Comparison of ENCODE assay signal across 11 mouse cellular contexts in the genomic region with DNA sequence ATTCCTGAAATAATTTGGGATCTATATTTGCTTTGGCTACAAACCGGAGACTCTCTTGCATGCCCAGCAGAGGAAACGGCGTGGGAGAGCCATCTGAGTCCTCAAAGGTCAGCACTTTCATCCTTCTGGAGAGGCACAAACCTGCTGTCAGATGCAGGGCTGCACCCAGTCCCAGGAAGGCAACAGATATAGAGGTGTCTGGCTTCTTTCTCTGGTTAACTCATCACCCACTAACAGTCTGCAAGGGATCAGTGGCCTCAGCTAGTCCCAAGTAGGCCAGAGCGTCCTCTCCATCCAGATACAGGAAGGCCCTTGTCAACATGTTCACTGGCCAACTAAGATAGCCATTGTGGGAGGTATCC. TPM values are rescaled to one million over a fixed set of nuclear protein-coding genes. Genes with fewer than 3 reads are reported as not detected.
DNase-seq lines count a peak whose midpoint lies in the region; ATAC-seq and TF ChIP-seq lines count a peak whose summit lies in the region.
"Had no signal": no experiment of that assay in that cellular context is flagged by ENCODE, and none has a peak within 500 bp of the region (broad histone marks: within the 10 kb centered on the region; RNA-seq: fewer than 3 reads in every experiment).

No protein-coding gene starts in this region.

- TF ChIP-seq CTCF in cerebellum, adult 2 months (IDR thresholded peaks at IDR 0.05; ENCODE audit: borderline replicate concordance, insufficient read depth, low read depth, low read length) = no peak
- TF ChIP-seq CTCF in small intestine, adult 2 months (IDR thresholded peaks at IDR 0.05; ENCODE audit: extremely low read depth, insufficient read length, insufficient replicate concordance, low read depth, low read length) = no peak

- H3K27ac ChIP-seq in cerebellum, adult 2 months (ENCODE audit: insufficient read depth, low read length) = peak overlapping the region; percentile 74
- H3K27ac ChIP-seq in heart, embryonic 13.5 days (replicated peaks) = peak overlapping the region; percentile 40
- H3K27ac ChIP-seq in midbrain, embryonic 15.5 days = 0 out of 2 replicates have a peak overlapping the region, but pooled peaks have one; percentile 72
- H3K27ac ChIP-seq in midbrain, embryonic 11.5 days (ENCODE audit: low read depth, low read length) = no peak overlapping the region
- peak overlapping the region; percentile 73; the same call in 1 of the 2 replicates for H3K27ac ChIP-seq in small intestine, adult 2 months (ENCODE audit: insufficient read depth, low read depth, low read length)
- H3K27ac ChIP-seq: kidney, postnatal 0 days had no signal

- peak overlapping the region; percentile 43; the same call in 1 of the 2 replicates for H3K4me2 ChIP-seq in heart, embryonic 13.5 days
- no peak overlapping the region for H3K4me2 ChIP-seq in midbrain, embryonic 15.5 days
- H3K4me2 ChIP-seq in midbrain, embryonic 11.5 days = no peak overlapping the region

- WGBS in cerebellum, adult 2 months = 54% methylated on average over 4 of the region's 4 CpGs
- 34% methylated on average over 4 of the region's 4 CpGs for WGBS in heart, embryonic 13.5 days
- 84% methylated on average over 4 of the region's 4 CpGs for WGBS in midbrain, embryonic 15.5 days
- 91% methylated on average over 4 of the region's 4 CpGs for WGBS in midbrain, embryonic 11.5 days
- 46% methylated on average over 4 of the region's 4 CpGs for WGBS in small intestine, adult 2 months

- no peaks in the 10 kb centered on the region for H3K36me3 ChIP-seq in heart, embryonic 13.5 days
- no peaks in the 10 kb centered on the region for H3K36me3 ChIP-seq in midbrain, embryonic 15.5 days (replicated peaks)
- H3K36me3 ChIP-seq in midbrain, embryonic 11.5 days (ENCODE audit: control insufficient read depth, insufficient read depth, low read length) = no peaks in the 10 kb centered on the region
- no peaks in the 10 kb centered on the region for H3K36me3 ChIP-seq in small intestine, adult 2 months (ENCODE audit: control insufficient read depth, insufficient read depth, low read length)

- H3K9me3 ChIP-seq in heart, embryonic 13.5 days = no peaks in the 10 kb centered on the region
- no peaks in the 10 kb centered on the region for H3K9me3 ChIP-seq in midbrain, embryonic 15.5 days
- no peaks in the 10 kb centered on the region for H3K9me3 ChIP-seq in midbrain, embryonic 11.5 days (ENCODE audit: control insufficient read depth, low read length)

- intact Hi-C loops in heart, postnatal 14 days (cut with DNase I) = no loop called here

- no peak for TF ChIP-seq POLR2A in cerebellum, adult 2 months (IDR thresholded peaks at IDR 0.05; ENCODE audit: borderline replicate concordance, insufficient read depth, low read length)
- TF ChIP-seq POLR2A in small intestine, adult 2 months (IDR thresholded peaks at IDR 0.05; ENCODE audit: low read depth, low read length) = no peak

- H3K4me1 ChIP-seq in cerebellum, adult 2 months (ENCODE audit: control insufficient read depth, insufficient read depth, low read length) = peaks cover 5% of the 10 kb centered on the region; the same call in 1 of the 2 replicates
- peaks cover 33% of the 10 kb centered on the region for H3K4me1 ChIP-seq in heart, embryonic 13.5 days
- H3K4me1 ChIP-seq in midbrain, embryonic 15.5 days = peaks cover 8% of the 10 kb centered on the region
- no peaks in the 10 kb centered on the region for H3K4me1 ChIP-seq in midbrain, embryonic 11.5 days (ENCODE audit: control insufficient read depth, insufficient read depth, low read length)
- peaks cover 5% of the 10 kb centered on the region; the same call in 1 of the 2 replicates for H3K4me1 ChIP-seq in small intestine, adult 2 months (ENCODE audit: control insufficient read depth, insufficient read depth, insufficient read length, low read length)

- DNase-seq in cerebellum, adult 2 months = peak; percentile 44 to 56
- DNase-seq in cerebellum, adult 11 months = no peak
- DNase-seq in heart, postnatal 14 days = no peak
- DNase-seq in midbrain, embryonic 11.5 days (ENCODE audit: low spot score, missing footprints) = no peak
- no peak for DNase-seq in urinary bladder, postnatal 14 days (ENCODE audit: low spot score)

- H3K4me3 ChIP-seq in cerebellum, adult 2 months (replicated peaks; ENCODE audit: insufficient read depth, low read depth, low read length) = no peak overlapping the region
- H3K4me3 ChIP-seq in heart, embryonic 13.5 days = no peak overlapping the region
- no peak overlapping the region for H3K4me3 ChIP-seq in midbrain, embryonic 15.5 days
- H3K4me3 ChIP-seq in midbrain, embryonic 11.5 days (ENCODE audit: low read depth, low read length) = no peak overlapping the region
- H3K4me3 ChIP-seq in small intestine, adult 2 months (ENCODE audit: low read depth, low read length) = no peak overlapping the region
- H3K4me3 ChIP-seq: erythroblast, embryonic 14.5 days had no signal

- no peak for ATAC-seq in heart, embryonic 13.5 days (ENCODE audit: extremely low read depth, insufficient number of reproducible peaks, low FRiP score, low TSS enrichment)
- ATAC-seq in midbrain, embryonic 15.5 days (replicated peaks) = no peak
- no peak for ATAC-seq in midbrain, embryonic 11.5 days (ENCODE audit: low FRiP score)
- ATAC-seq: lung, postnatal 0 days had no signal

- no peaks in the 10 kb centered on the region for H3K27me3 ChIP-seq in cerebellum, adult 2 months (ENCODE audit: control insufficient read depth, insufficient read depth, low read length)
- peaks cover under 1% of the 10 kb centered on the region; the same call in 1 of the 2 replicates for H3K27me3 ChIP-seq in heart, embryonic 13.5 days (replicated peaks)
- H3K27me3 ChIP-seq in midbrain, embryonic 15.5 days (replicated peaks) = no peaks in the 10 kb centered on the region
- H3K27me3 ChIP-seq in midbrain, embryonic 11.5 days (ENCODE audit: control insufficient read depth, insufficient read depth, low read length) = no peaks in the 10 kb centered on the region
- no peaks in the 10 kb centered on the region for H3K27me3 ChIP-seq in small intestine, adult 2 months (ENCODE audit: control insufficient read depth, insufficient read depth, low read length)

- H3K9ac ChIP-seq in heart, embryonic 13.5 days = no peak overlapping the region
- no peak overlapping the region for H3K9ac ChIP-seq in midbrain, embryonic 15.5 days
- H3K9ac ChIP-seq in midbrain, embryonic 11.5 days (ENCODE audit: low read length) = no peak overlapping the region

RNA-seq across cellular contexts. Expression of a gene that starts 46.7 kb away (rescaled TPM):
- polyA plus RNA-seq in cerebellum, adult 2 months (2012; rRNA removed) = 120 and 125 TPM in 2 replicates
- polyA plus RNA-seq in heart, embryonic 13.5 days (2015; fragmentation: Nextera tagmentation; extraction: Ambion mirVana) = 426 and 458 TPM in 2 replicates
- 100 to 1,000 TPM; 194 to 211 TPM for total RNA-seq in heart, postnatal 14 days (2021)
- 414 TPM in 2 replicates for polyA plus RNA-seq in midbrain, embryonic 15.5 days (2015; fragmentation: Nextera tagmentation; extraction: Ambion mirVana)
- 423 and 440 TPM in 2 replicates for polyA plus RNA-seq in midbrain, embryonic 11.5 days (2014; fragmentation: Nextera tagmentation; extraction: Ambion mirVana)
- polyA plus RNA-seq in small intestine, adult 2 months (2012; rRNA removed) = 28.1 and 34.7 TPM in 2 replicates

Comparison
In these comparisons a context has a peak if more than half of its experiments do, and no peak if none do; other contexts are left out.
1. DNase-seq: peak in cerebellum, adult 2 months (2 of 2); none in cerebellum, adult 11 months (single experiment), heart, postnatal 14 days (0 of 2), midbrain, embryonic 11.5 days (single experiment) and urinary bladder, postnatal 14 days (single experiment).